Mouse (Mus musculus): ENCODE results near the gene Ccnj. TPM values are rescaled to one million over a fixed set of nuclear protein-coding genes. Genes with fewer than 3 reads are reported as not detected.

The Ccnj gene
- polyA plus RNA-seq (2012; fragmentation: generic; extraction: Trizol), result 2.4 TPM
- long read RNA-seq, experiment 1, partial matches to known transcripts, result 0 of 1 reads
- long read RNA-seq, experiment 1, other reads (novel, unspliced or antisense), result 1 of 1 reads
- long read RNA-seq, experiment 2, transcript Ccnj-201 (6 exons, 3,819 nt), result major isoform, 21 of 23 reads
- long read RNA-seq, experiment 2, partial matches to known transcripts, result 1 of 23 reads
- long read RNA-seq, experiment 2, other reads (novel, unspliced or antisense), result 1 of 23 reads

DNA sequence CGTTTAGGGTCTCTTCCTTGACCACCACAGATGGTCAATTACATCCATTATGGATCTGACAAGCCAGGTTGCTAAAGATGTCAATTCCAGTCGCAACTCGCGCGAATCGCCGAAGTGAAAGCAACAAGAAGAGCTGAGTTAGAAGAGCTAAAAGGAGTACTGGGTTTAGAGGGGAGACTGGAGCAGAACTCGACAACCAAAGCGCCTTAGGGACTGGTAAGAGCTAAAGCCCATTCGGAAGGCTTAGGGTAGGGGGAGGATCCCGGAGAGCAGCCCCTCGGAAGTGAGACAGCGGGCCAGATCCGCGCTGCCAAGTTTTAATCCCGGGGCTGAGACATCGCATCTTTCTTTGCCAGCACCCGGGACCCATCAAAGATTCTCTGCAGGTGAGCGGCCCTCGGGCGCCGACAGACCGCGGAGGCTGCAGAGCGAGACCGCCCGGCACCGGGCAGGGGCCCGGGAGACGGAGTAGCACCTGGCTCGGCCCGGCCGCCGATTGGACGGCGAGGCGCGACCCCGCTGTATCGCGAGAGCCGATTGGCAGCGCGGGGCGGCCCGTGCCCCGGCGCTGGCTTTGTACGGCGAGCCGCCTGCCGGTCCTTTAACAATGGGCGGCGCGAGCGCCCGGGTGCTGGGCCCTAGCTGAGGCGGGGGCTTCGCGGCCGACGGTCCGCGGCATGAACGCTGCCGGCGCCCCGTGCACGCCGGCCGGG lies at the start of gene Ccnj:
Gene Ccnj (plus strand): TSS at position 577 of the 713 bp plus-strand sequence.
- peak; percentile 19 for TF ChIP-seq MAX (IDR thresholded peaks at IDR 0.05)
- TF ChIP-seq FOSL1 (IDR thresholded peaks at IDR 0.05; ENCODE audit: insufficient read depth, low read length, poor library complexity, severe bottlenecking), result no peak
- peaks cover 16% of the 10 kb centered on the region for H3K27me3 ChIP-seq (ENCODE audit: control insufficient read depth, insufficient read depth, insufficient read length)
- peaks cover 42% of the 10 kb centered on the region for H3K79me2 ChIP-seq (ENCODE audit: control insufficient read depth, insufficient read depth)
- H3K79me3 ChIP-seq (ENCODE audit: low read depth), result peaks cover 23% of the 10 kb centered on the region
- peak within 1 kb of the TSS; percentile 94 for H3ac ChIP-seq (ENCODE audit: control insufficient read depth, insufficient read length, low read depth)
- H3K36me3 ChIP-seq (ENCODE audit: control insufficient read depth, insufficient read depth), result no peaks in the 10 kb centered on the region
- H3K4me3 ChIP-seq (ENCODE audit: insufficient read depth, poor library complexity, severe bottlenecking), result peak within 1 kb of the TSS; percentile 40

DNA sequence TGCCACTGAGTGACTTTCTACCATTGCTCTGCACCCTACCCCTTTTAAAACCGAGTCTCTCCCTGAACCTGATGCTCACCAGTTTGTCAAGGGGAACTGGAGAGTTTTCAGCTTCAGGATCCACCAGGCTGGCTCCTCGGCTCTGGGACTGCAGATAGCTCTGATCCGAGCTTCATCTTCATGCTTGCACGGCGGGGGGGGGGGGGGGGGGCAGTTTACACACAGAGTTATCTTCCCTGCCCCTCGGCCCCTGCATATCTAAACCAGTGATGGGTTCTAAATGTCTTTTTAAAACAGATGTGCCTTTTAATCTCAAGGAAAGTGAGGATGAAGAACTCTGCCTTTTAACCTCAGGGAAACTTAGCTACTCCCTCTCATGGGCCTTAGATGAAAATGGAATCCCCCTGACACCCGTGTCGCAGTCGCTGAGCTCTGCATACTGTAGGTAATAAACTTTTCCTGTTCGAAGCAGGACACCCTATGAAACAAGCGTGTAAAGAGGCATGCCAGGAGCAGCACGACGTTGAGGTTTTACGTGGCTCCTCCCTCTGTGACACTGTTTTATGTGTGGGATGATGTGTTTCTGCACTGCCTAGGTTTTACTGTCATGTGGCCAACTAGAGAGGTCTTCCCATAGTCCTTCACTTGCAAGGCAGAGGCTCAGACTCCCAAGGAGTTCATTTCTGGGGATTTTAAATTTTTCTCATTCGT lies 42.9 kb upstream of the Ccnj start:
- peaks cover 25% of the 10 kb centered on the region for H3K27me3 ChIP-seq (ENCODE audit: control insufficient read depth, insufficient read depth, insufficient read length)
- no peaks in the 10 kb centered on the region for H3K36me3 ChIP-seq (ENCODE audit: control insufficient read depth, insufficient read depth)
- H3K79me3 ChIP-seq (ENCODE audit: low read depth), result no peaks in the 10 kb centered on the region
- H3K4me3 ChIP-seq (ENCODE audit: insufficient read depth, poor library complexity, severe bottlenecking), result no peak overlapping the region
- H3ac ChIP-seq (ENCODE audit: control insufficient read depth, insufficient read length, low read depth), result no peak overlapping the region
- TF ChIP-seq CEBPB (IDR thresholded peaks at IDR 0.05; ENCODE audit: low read depth) (no peak), MYOG (IDR thresholded peaks at IDR 0.05; ENCODE audit: control insufficient read depth, extremely low read depth, insufficient read length) (no peak), MAX (IDR thresholded peaks at IDR 0.05) (no peak), MYOD1 (IDR thresholded peaks at IDR 0.05; ENCODE audit: control insufficient read depth, insufficient read length, low read depth) (no peak), USF1 (IDR thresholded peaks at IDR 0.05; ENCODE audit: low read depth) (no peak), FOSL1 (IDR thresholded peaks at IDR 0.05; ENCODE audit: insufficient read depth, low read length, poor library complexity, severe bottlenecking) (no peak), CTCF (IDR thresholded peaks at IDR 0.05; ENCODE audit: control insufficient read depth, insufficient read depth, insufficient read length) (no peak)
- H3K79me2 ChIP-seq (ENCODE audit: control insufficient read depth, insufficient read depth), result no peaks in the 10 kb centered on the region

DNA sequence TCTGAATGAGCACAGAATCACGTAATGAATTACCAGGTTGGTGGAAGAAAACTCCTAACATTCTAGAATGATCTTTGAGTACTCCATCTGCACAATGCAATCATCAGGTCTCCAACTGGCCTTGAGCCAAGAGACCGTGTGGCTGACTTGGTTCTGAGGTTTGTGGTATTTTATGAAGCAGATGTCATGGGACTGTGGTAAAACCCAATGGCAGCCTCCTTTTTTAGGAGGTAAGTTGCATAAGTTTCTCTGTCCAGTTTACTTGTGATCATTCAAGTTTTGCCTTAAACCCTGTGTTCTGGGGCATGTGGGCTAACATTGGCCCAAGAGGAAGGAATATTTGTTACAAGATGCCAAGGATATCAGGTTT lies 42.4 kb upstream of the Ccnj start:
- Histone ChIP-seq H3K79me2 (ENCODE audit: control insufficient read depth, insufficient read depth) (no peaks in the 10 kb centered on the region), H3K36me3 (ENCODE audit: control insufficient read depth, insufficient read depth) (no peaks in the 10 kb centered on the region), H3K4me3 (ENCODE audit: insufficient read depth, poor library complexity, severe bottlenecking) (no peak overlapping the region), H3K27me3 (ENCODE audit: control insufficient read depth, insufficient read depth, insufficient read length) (peaks cover 26% of the 10 kb centered on the region), H3K79me3 (ENCODE audit: low read depth) (no peaks in the 10 kb centered on the region), H3ac (ENCODE audit: control insufficient read depth, insufficient read length, low read depth) (no peak overlapping the region)
- no peak for TF ChIP-seq CTCF (IDR thresholded peaks at IDR 0.05; ENCODE audit: control insufficient read depth, insufficient read depth, insufficient read length)
- TF ChIP-seq MYOD1 (IDR thresholded peaks at IDR 0.05; ENCODE audit: control insufficient read depth, insufficient read length, low read depth), result no peak
- no peak for TF ChIP-seq CEBPB (IDR thresholded peaks at IDR 0.05; ENCODE audit: low read depth)
- TF ChIP-seq USF1 (IDR thresholded peaks at IDR 0.05; ENCODE audit: low read depth), result no peak
- TF ChIP-seq FOSL1 (IDR thresholded peaks at IDR 0.05; ENCODE audit: insufficient read depth, low read length, poor library complexity, severe bottlenecking), result no peak
- no peak for TF ChIP-seq MAX (IDR thresholded peaks at IDR 0.05)
- TF ChIP-seq MYOG (IDR thresholded peaks at IDR 0.05; ENCODE audit: control insufficient read depth, extremely low read depth, insufficient read length), result no peak

GRCm38 (mm10) chr19:40805176-40805737 lies 25.8 kb upstream of the Ccnj start:
- TF ChIP-seq MYOG (IDR thresholded peaks at IDR 0.05; ENCODE audit: control insufficient read depth, extremely low read depth, insufficient read length), result no peak
- TF ChIP-seq MAX (IDR thresholded peaks at IDR 0.05), result no peak
- TF ChIP-seq FOSL1 (IDR thresholded peaks at IDR 0.05; ENCODE audit: insufficient read depth, low read length, poor library complexity, severe bottlenecking), result no peak
- TF ChIP-seq MYOD1 (IDR thresholded peaks at IDR 0.05; ENCODE audit: control insufficient read depth, insufficient read length, low read depth), result no peak
- TF ChIP-seq USF1 (IDR thresholded peaks at IDR 0.05; ENCODE audit: low read depth), result no peak
- no peak for TF ChIP-seq CTCF (IDR thresholded peaks at IDR 0.05; ENCODE audit: control insufficient read depth, insufficient read depth, insufficient read length)
- TF ChIP-seq CEBPB (IDR thresholded peaks at IDR 0.05; ENCODE audit: low read depth), result no peak
- Histone ChIP-seq H3K27me3 (ENCODE audit: control insufficient read depth, insufficient read depth, insufficient read length) (peaks cover 28% of the 10 kb centered on the region), H3ac (ENCODE audit: control insufficient read depth, insufficient read length, low read depth) (no peak overlapping the region), H3K36me3 (ENCODE audit: control insufficient read depth, insufficient read depth) (no peaks in the 10 kb centered on the region), H3K4me3 (ENCODE audit: insufficient read depth, poor library complexity, severe bottlenecking) (no peak overlapping the region), H3K79me3 (ENCODE audit: low read depth) (no peaks in the 10 kb centered on the region), H3K79me2 (ENCODE audit: control insufficient read depth, insufficient read depth) (no peaks in the 10 kb centered on the region)

- no peaks in the 10 kb centered on the region for H3K79me2 ChIP-seq (ENCODE audit: control insufficient read depth, insufficient read depth)
- no peaks in the 10 kb centered on the region for H3K79me3 ChIP-seq (ENCODE audit: low read depth)
- H3ac ChIP-seq (ENCODE audit: control insufficient read depth, insufficient read length, low read depth), result no peak overlapping the region
- H3K27me3 ChIP-seq (ENCODE audit: control insufficient read depth, insufficient read depth, insufficient read length), result peaks cover 20% of the 10 kb centered on the region
- H3K36me3 ChIP-seq (ENCODE audit: control insufficient read depth, insufficient read depth), result no peaks in the 10 kb centered on the region
- TF ChIP-seq MYOD1 (IDR thresholded peaks at IDR 0.05; ENCODE audit: control insufficient read depth, insufficient read length, low read depth), result no peak
- TF ChIP-seq USF1 (IDR thresholded peaks at IDR 0.05; ENCODE audit: low read depth), result no peak
- no peak for TF ChIP-seq CTCF (IDR thresholded peaks at IDR 0.05; ENCODE audit: control insufficient read depth, insufficient read depth, insufficient read length)
- no peak for TF ChIP-seq CEBPB (IDR thresholded peaks at IDR 0.05; ENCODE audit: low read depth)
- no peak for TF ChIP-seq FOSL1 (IDR thresholded peaks at IDR 0.05; ENCODE audit: insufficient read depth, low read length, poor library complexity, severe bottlenecking)
- no peak for TF ChIP-seq MAX (IDR thresholded peaks at IDR 0.05)
- no peak for TF ChIP-seq MYOG (IDR thresholded peaks at IDR 0.05; ENCODE audit: control insufficient read depth, extremely low read depth, insufficient read length)
- no peak overlapping the region for H3K4me3 ChIP-seq (ENCODE audit: insufficient read depth, poor library complexity, severe bottlenecking)
Measured at GRCm38 (mm10) chr19:40809858-40810257, 21.2 kb upstream of the Ccnj start.

All from C2C12 (cell line).